Mouse (Mus musculus) bone marrow, adult 2 months (tissue): ENCODE measurements at regions not wholly inside any gene's neighbourhood (a gene's known extent, or its start where the extent isn't known, plus 50 kb on each side); places are given as distances from the start of the nearest gene placed in this dataset.

Source experiments
- H3K27ac ChIP-seq: fragments of 200-500 bp; 2 replicates; pipeline ENCODE4 v1.5.1; 2012; ENCODE audit warnings: low read depth, mild to moderate bottlenecking, control low read depth, inconsistent platforms, low read length; ENCODE audit not compliant: control insufficient read depth, poor library complexity, insufficient read depth
- H3K4me1 ChIP-seq: fragments of 200-500 bp; 2 replicates; pipeline ENCODE4 v1.6.1; 2011; ENCODE audit warnings: low read length; ENCODE audit not compliant: control insufficient read depth, insufficient read depth
- H3K4me3 ChIP-seq: fragments of 200-500 bp; replicated peaks from 2 replicates; pipeline ENCODE3; 2011; ENCODE audit warnings: mild to moderate bottlenecking, low read depth, low read length, control low read depth; ENCODE audit not compliant: control insufficient read depth
- CTCF ChIP-seq: fragments of 200-500 bp; IDR thresholded peaks from 2 replicates; pipeline ENCODE4 v1.5.1; 2011; ENCODE audit warnings: low read length, control low read depth; ENCODE audit not compliant: control insufficient read depth, insufficient read depth
- POLR2A ChIP-seq: fragments of 200-500 bp; IDR thresholded peaks from 2 replicates; pipeline ENCODE4 v1.6.1; 2011; ENCODE audit warnings: low read depth, mild to moderate bottlenecking, control low read depth, low read length, borderline replicate concordance; ENCODE audit not compliant: control insufficient read depth
- WGBS: fragments of 180-500 bp; shearing (Covaris S2); methylation state at CpG from one replicate; pipeline ENCODE4 v1.1.7; 2018; 5-methylcytosine and 5-hydroxymethylcytosine counted together

GRCm38 (mm10) chr2:61361394-61361793 lies 217.0 kb upstream of the Tank start:
- TF ChIP-seq CTCF (no peak), POLR2A (no peak)
- Histone ChIP-seq H3K27ac (no peak overlapping the region), H3K4me3 (no peak overlapping the region), H3K4me1 (no peaks in the 10 kb centered on the region)
- WGBS: 42% methylated on average over 2 of the region's 2 CpGs

DNA sequence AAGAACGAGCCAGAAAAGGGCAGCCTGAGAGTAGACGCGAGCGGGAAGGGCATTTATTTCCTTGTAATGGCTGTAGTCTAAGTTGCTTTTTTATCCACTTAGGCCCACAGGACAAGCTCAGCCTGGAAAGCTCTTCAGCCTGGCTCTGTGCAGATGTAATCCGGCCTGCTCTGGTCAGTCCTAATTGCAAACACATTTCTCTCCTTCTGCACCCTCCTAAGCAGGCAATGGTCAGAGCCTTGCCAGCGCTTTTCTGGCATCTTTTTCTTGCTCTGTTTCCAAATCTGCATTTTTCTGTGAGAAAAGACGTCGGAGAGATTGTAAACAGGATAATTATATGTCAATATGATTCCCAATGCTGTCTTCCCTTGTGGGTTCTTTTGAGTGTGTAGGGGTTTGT lies 224.3 kb upstream of the Tank start:
- no peak for TF ChIP-seq POLR2A
- no peak for TF ChIP-seq CTCF
- Histone ChIP-seq H3K4me3 (no peak overlapping the region), H3K4me1 (no peaks in the 10 kb centered on the region), H3K27ac (no peak overlapping the region)
- 80% methylated on average over 8 of the region's 8 CpGs for WGBS

- H3K4me1 ChIP-seq: no peaks in the 10 kb centered on the region
- no peak for TF ChIP-seq POLR2A
- H3K27ac ChIP-seq: no peak overlapping the region
- H3K4me3 ChIP-seq: no peak overlapping the region
- 81% methylated on average over 3 of the region's 3 CpGs for WGBS
These were observed 230.9 kb upstream of the Tank start for GRCm38 (mm10) chr2:61347451-61347850.

DNA sequence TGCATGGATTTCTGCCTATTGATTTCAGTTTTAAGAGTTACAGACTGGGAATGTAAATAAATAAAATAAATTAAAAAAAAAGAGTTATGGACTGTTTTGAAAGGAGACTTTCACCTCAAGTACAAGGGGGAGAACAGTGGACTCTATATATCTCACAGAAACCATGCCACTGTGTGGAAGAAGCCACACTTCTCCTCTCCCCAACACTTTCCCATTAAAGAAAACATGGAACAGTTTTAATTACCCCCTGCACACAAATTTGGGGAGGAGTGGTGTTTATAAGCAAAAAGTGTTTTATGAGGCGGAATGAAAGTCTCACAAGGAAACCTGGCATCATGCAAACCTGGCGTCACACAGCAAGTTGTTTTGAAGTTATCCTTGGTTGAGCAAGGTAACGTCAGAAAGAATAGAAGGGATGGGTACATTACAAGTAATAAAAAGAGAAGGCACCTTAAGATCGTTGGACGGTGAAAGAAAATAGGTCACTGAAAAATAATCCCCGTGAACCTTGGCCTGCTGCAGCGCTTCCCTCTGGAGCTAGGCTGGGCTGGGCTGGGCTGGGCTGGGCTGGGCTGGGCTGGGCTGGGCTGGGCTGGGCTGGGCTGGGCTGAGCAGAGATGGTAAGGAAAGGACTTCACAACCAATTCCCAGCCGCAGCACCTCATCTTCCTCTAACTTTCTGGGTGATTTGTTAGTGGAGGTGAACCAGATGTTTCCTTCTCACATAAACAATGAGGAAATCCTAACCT lies 232.2 kb upstream of the Tank start:
- WGBS: 79% methylated on average over 8 of the region's 8 CpGs
- TF ChIP-seq CTCF (no peak), POLR2A (no peak)
- Histone ChIP-seq H3K27ac (no peak overlapping the region), H3K4me3 (no peak overlapping the region), H3K4me1 (no peaks in the 10 kb centered on the region)

GRCm38 (mm10) chr2:61345311-61345710 lies 233.1 kb upstream of the Tank start:
- no peak for TF ChIP-seq CTCF
- no peak for TF ChIP-seq POLR2A
- Histone ChIP-seq H3K4me1 (no peaks in the 10 kb centered on the region), H3K4me3 (no peak overlapping the region), H3K27ac (no peak overlapping the region)
- 85% methylated on average over 7 of the region's 7 CpGs for WGBS

- H3K4me3 ChIP-seq: no peak overlapping the region
- H3K4me1 ChIP-seq: no peaks in the 10 kb centered on the region
- no peak for TF ChIP-seq POLR2A
- no peak for TF ChIP-seq CTCF
- no peak overlapping the region for H3K27ac ChIP-seq
- 65% methylated on average over 16 of the region's 16 CpGs for WGBS
These were observed 233.7 kb upstream of the Tank start for GRCm38 (mm10) chr2:61344556-61345131.

DNA sequence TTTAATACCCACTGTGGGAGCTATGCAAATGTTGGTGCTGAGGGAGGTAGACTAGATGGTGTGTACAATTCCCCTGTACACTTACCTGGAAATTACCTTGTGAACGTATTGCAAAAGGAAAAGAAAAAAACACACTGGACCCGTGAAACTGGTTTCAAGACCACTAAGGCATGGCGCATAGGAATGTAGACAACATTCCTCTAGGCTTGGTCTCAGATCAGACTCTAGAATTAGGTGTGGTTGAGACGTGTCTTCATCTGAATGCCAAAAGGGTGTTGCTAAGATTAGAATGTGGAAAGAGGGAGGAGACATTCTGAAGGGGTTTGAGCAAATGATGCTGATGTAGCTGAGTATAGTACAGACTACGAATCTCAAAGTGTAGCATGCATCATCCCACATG lies 237.1 kb upstream of the Tank start:
- H3K27ac ChIP-seq: no peak overlapping the region
- no peak overlapping the region for H3K4me3 ChIP-seq
- TF ChIP-seq CTCF: no peak
- TF ChIP-seq POLR2A: no peak
- 80% methylated on average over 5 of the region's 5 CpGs for WGBS
- H3K4me1 ChIP-seq: no peaks in the 10 kb centered on the region

DNA sequence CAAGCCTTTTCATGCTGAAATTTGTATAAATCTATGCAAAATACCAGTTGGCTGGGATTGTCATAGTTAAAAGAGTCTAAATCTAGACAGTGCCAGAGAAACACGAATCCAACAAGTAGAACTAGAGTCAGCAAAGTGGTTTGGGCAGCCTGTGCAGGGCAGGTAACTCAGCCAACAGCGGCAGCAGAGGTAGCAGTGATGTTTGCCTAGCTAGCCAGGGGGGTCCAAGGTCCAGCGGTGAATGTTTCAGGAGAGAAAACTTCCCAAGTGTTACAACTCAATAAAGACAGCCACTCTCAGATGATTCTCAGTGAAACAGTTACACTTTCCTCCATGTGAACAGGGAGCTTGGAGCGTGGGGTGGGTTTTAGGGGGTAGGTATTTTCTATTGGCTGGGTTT lies 259.2 kb upstream of the Tank start:
- 77% methylated on average over 4 of the region's 4 CpGs for WGBS
- no peak overlapping the region for H3K27ac ChIP-seq
- no peak overlapping the region for H3K4me3 ChIP-seq
- no peaks in the 10 kb centered on the region for H3K4me1 ChIP-seq
- TF ChIP-seq POLR2A (no peak), CTCF (no peak)

GRCm38 (mm10) chr2:61310405-61310804 lies 268.0 kb upstream of the Tank start:
- H3K27ac ChIP-seq: no peak overlapping the region
- no peaks in the 10 kb centered on the region for H3K4me1 ChIP-seq
- 71% methylated on average over 4 of the region's 4 CpGs for WGBS
- no peak for TF ChIP-seq CTCF
- no peak for TF ChIP-seq POLR2A
- no peak overlapping the region for H3K4me3 ChIP-seq
